Mouse (Mus musculus) olfactory bulb, adult 2 months (tissue): ENCODE data around the gene Lclat1. TPM values are rescaled to one million over a fixed set of nuclear protein-coding genes. Genes with fewer than 3 reads are reported as not detected.

Experiments
- H3K27ac ChIP-seq: fragments of 200-500 bp; 2 replicates; pipeline ENCODE4 v1.5.1; 2012; ENCODE audit warnings: low read depth, low read length; ENCODE audit not compliant: insufficient read depth
- H3K4me1 ChIP-seq: fragments of 200-500 bp; 2 replicates; pipeline ENCODE4 v1.6.1; 2012; ENCODE audit warnings: low read length; ENCODE audit not compliant: control insufficient read depth, insufficient read depth
- H3K4me3 ChIP-seq: fragments of 200-500 bp; 2 replicates; pipeline ENCODE4 v1.5.1; 2012; ENCODE audit warnings: mild to moderate bottlenecking, low read depth, low read length, moderate library complexity; ENCODE audit not compliant: insufficient read depth
- CTCF ChIP-seq: fragments of 200-500 bp; IDR thresholded peaks from 2 replicates; pipeline ENCODE4 v1.5.1; 2012; ENCODE audit warnings: low read depth, mild to moderate bottlenecking, low read length, moderate library complexity; ENCODE audit not compliant: insufficient read depth
- POLR2A ChIP-seq: fragments of 200-500 bp; IDR thresholded peaks from 2 replicates; pipeline ENCODE4 v1.6.1; 2012; ENCODE audit warnings: mild to moderate bottlenecking, low read depth, low read length, moderate library complexity; ENCODE audit not compliant: insufficient read depth
- WGBS: fragments of 180-500 bp; shearing (Covaris S2); methylation state at CpG from one replicate; pipeline ENCODE4 v1.1.7; 2018; 5-methylcytosine and 5-hydroxymethylcytosine counted together
- polyA plus RNA-seq: library from polyadenylated mRNA; stranded (reverse); fragments of >200 nt; gene quantifications from 2 replicates; pipeline ENCODE4 v1.2.4, GENCODE M21; 2012; ENCODE audit warnings: low replicate concordance; ENCODE audit not compliant: missing spikeins, insufficient read depth, insufficient read length

The Lclat1 gene
- polyA plus RNA-seq, 1 experiment: not detected

DNA sequence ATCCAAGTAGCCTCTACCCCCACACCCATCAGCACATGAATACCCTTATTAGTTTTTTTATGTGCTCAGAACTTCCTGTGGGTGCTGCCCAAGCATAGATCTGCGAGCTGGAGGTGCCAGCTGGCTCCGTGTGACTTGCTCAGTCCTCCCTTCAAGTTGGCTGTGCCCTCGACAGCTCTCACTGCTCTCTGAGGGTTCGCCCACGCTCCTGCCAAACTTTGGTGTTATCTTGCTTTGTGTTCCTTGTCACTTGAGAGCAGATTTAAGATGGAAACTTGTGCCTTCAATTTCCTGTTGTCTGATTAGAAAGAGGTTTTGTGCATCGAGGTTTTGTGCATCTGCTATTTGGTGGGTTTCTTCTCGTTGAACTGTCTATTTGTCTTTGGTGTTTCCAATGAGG lies 114.3 kb downstream of the Lclat1 start:
- Histone ChIP-seq H3K4me3 (no peak overlapping the region), H3K4me1 (peaks cover 18% of the 10 kb centered on the region), H3K27ac (no peak overlapping the region)
- WGBS: 47% methylated on average over 7 of the region's 7 CpGs
- TF ChIP-seq POLR2A (no peak), CTCF (no peak)

DNA sequence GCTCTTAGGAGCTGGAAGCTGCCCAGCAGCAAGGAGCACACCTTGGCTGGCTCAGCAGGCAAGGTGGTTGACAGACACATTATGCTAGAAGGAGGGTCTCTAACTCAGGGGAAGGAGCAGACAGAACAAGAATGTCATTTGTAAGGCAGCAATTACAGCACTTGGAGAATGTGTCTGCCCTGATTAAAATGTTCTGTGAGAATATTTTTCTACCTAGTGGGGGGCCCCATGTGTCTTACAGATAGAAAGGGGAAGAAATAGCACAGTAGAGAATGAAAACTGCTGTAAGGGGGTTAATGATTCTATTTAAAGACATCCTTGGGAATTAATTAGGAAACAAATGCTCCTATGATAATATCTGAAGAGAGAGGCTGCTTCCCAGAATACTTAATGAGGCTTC lies 117.7 kb downstream of the Lclat1 start:
- no peak overlapping the region for H3K4me3 ChIP-seq
- peaks cover 13% of the 10 kb centered on the region for H3K4me1 ChIP-seq
- H3K27ac ChIP-seq: peak overlapping the region; percentile 71; the same call in 1 of the 2 replicates
- TF ChIP-seq CTCF (no peak), POLR2A (no peak)

DNA sequence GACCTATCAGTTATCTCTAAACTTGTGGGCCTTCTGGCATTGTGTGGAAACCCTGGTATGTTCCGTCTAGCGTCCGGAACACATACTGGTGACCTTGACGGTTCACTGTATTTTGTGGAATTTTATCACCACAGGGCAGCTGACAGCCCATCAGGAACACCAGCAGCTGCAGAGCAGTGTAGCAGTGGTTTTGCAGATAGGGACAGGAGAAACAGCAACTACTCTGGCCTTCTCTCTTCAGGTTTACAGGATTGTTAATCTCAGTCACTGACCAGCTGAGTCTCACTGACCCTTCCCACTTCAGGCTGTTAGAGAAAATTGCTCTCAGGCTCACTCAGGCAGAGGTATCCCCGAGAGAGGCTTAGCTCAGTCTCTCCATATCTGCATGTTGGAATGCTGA lies 118.2 kb downstream of the Lclat1 start:
- TF ChIP-seq POLR2A (no peak), CTCF (no peak)
- peaks cover 13% of the 10 kb centered on the region for H3K4me1 ChIP-seq
- WGBS: 48% methylated on average over 5 of the region's 5 CpGs
- H3K27ac ChIP-seq: peak overlapping the region; percentile 55; the same call in 1 of the 2 replicates
- H3K4me3 ChIP-seq: no peak overlapping the region

DNA sequence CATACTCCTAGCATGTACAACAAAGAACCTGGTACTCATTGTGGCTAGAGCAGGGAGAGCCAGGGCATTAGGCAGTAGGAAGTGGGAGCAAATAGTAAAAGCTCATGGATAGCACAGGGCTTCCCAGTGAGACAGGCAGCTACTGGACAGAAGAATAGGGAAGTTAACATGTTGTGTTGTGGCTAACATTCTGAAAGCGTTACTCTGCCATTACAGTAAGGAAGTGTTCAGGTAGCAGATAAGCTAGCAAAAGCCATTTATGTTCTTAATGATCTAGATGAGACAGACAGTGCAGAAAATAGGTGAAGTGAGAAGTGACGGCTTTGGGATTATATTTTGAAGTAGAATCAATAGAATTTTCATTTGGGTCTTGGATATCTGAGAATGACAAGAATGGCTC lies 118.8 kb downstream of the Lclat1 start:
- H3K27ac ChIP-seq: no peak overlapping the region
- 99% methylated on average over 2 of the region's 2 CpGs for WGBS
- TF ChIP-seq CTCF: no peak
- TF ChIP-seq POLR2A: no peak
- H3K4me1 ChIP-seq: peaks cover 10% of the 10 kb centered on the region
- H3K4me3 ChIP-seq: no peak overlapping the region

DNA sequence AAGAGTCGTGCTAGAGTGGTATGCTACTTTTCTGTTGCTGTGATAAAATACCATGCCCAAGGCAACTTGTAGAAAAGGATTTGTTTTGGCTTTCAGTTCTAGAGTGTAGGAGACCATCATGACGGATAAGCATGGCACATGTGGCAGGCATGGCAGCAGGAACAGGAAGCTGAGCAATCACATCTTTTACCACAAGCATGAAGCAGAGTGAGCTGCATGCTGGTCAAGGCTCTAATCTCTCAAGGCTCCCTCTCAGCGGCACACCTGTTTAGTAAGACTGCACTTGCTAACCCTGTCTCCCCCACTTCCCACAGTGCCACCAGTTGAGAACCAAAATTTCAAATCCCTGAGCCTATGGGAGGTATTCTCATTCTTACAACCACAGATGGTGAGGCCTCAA lies 119.6 kb downstream of the Lclat1 start:
- H3K4me3 ChIP-seq: no peak overlapping the region
- H3K4me1 ChIP-seq: peaks cover 8% of the 10 kb centered on the region
- 96% methylated on average over 3 of the region's 3 CpGs for WGBS
- no peak overlapping the region for H3K27ac ChIP-seq
- TF ChIP-seq POLR2A (no peak), CTCF (no peak)

DNA sequence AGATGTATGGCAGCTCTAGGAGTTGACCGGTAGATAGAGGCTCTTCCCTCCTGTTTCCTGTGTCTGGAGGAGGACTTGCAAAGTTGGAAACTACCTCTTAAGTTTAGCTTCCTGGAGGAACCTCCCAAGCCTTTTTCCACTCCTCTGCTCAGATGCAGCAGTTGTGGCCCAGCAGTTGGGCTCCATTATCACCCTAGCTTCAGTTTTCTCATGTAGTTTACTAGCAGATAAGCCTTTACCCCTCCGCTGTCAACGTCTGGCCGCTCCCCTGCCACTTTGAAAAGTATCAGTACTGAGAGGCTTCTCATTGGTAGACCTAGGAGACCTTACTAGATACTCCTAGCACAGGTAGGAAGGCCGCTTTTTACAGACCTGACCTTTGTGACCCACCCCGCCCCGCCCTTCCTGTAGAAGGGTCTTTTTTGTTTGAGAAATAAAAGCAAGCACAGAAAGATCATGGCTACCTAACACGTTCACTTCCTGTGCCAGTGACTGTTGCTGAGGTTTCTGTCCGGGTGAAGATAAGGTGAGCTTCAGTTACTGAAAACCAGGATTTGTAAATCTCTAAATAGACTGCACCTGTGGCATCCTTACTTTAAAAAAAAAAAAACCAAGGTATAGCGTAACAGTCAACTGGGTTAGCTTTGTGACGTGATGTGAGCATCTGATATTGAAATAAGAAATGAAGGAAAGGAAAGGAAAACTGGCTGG lies 121.8 kb downstream of the Lclat1 start:
- 97% methylated on average over 11 of the region's 11 CpGs for WGBS
- H3K4me3 ChIP-seq: no peak overlapping the region
- no peak for TF ChIP-seq POLR2A
- TF ChIP-seq CTCF: no peak
- H3K27ac ChIP-seq: no peak overlapping the region
- H3K4me1 ChIP-seq: peaks cover 8% of the 10 kb centered on the region

DNA sequence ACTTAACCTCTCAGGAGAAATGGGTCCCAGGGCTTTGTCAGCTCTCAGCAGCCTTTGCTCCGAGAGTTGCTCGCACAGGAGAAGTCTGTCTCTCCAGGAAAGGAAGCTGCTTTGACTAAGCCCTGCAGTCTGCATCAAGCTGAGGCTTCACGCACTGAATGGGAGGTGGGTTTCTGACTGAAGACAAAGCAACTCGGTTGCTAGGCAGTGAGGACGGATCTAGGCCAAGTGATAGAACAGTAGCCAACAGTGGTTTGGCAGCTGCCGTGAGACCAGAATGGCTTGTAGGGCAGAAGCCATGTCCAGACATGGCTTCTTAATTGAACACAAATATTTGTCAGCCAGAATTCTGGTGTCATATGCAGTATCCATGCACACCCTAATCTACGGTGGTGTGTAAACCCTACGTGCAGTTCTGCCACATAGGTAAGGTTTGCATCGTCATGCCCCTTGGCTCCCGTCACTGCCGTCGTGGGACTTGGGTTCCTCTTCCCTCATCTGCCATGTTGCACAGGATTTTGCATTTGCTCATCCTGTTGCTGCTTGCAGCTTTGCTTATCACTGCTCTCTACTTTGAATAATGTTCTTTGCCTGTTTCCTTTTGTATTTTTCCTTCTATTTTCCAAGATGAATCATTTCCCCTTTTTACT lies 122.7 kb downstream of the Lclat1 start:
- Histone ChIP-seq H3K4me3 (no peak overlapping the region), H3K27ac (no peak overlapping the region), H3K4me1 (peaks cover 4% of the 10 kb centered on the region)
- WGBS: 69% methylated on average over 12 of the region's 12 CpGs
- TF ChIP-seq CTCF (no peak), POLR2A (no peak)

DNA sequence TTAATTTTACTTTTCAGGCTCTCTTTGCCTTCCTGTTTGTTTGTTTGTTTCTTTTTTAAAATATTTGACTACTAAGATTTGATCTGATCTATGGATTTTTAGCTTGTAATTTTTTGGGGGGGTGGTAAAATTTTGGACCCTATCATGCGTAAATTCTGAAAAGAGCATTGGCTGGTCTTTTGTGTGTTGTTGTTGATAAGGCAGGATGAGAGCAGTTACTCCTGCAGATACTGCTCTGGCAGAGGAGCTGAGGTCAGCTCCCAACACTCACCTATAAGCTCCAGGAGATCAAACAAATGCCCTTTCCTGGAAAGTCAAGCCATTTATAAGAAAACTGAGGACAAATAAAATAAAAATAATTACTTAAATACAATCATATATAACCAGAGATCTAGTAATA lies 123.6 kb downstream of the Lclat1 start:
- H3K4me1 ChIP-seq: peaks cover 2% of the 10 kb centered on the region
- 98% methylated on average over 1 of the region's 1 CpGs for WGBS
- no peak overlapping the region for H3K27ac ChIP-seq
- no peak overlapping the region for H3K4me3 ChIP-seq
- TF ChIP-seq CTCF (no peak), POLR2A (no peak)

DNA sequence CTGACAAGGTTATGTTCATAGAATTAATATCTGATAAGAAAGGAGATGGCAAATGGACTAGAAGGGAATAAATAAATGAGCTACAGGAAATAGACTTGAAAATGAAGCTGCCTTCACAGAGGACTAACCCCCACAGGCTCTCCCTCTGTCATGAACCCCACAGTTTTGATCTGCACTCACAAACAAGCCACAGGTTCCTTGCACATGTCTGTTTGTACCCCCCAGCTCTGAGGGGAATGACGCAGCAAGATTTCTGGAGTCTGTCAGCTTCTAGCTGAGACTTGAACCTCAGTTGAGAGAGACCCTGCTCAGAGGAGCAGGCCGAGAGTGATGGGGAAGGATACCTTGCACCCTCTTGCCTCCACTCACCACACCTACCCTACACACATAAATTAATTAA lies 124.8 kb downstream of the Lclat1 start:
- Histone ChIP-seq H3K4me1 (peaks cover 2% of the 10 kb centered on the region), H3K4me3 (no peak overlapping the region), H3K27ac (no peak overlapping the region)
- TF ChIP-seq CTCF (no peak), POLR2A (no peak)
- 100% methylated on average over 2 of the region's 2 CpGs for WGBS
